Mouse (Mus musculus) megakaryocyte, embryonic 14.5 days (primary cell): Measurements from ENCODE around the gene Osbpl3. TPM values are rescaled to one million over a fixed set of nuclear protein-coding genes. Genes with fewer than 3 reads are reported as not detected.

Experiments
- H3K27me3 ChIP-seq: replicated peaks from 2 replicates; pipeline ENCODE3; 2012; ENCODE audit warnings: inconsistent platforms
- H3K36me3 ChIP-seq: replicated peaks from 2 replicates; pipeline ENCODE3; 2012; ENCODE audit warnings: low read length, inconsistent platforms, mixed read lengths
- H3K4me1 ChIP-seq: 2 replicates; pipeline ENCODE4 v1.6.1; 2012; ENCODE audit warnings: inconsistent platforms
- H3K4me3 ChIP-seq: replicated peaks from 2 replicates; pipeline ENCODE3; 2012; ENCODE audit warnings: moderate library complexity, mild to moderate bottlenecking, inconsistent platforms
- H3K9me3 ChIP-seq: 2 replicates; pipeline ENCODE4 v1.6.1; 2012; ENCODE audit warnings: inconsistent platforms
- FLI1 ChIP-seq: IDR thresholded peaks from 2 replicates; pipeline ENCODE4 v1.6.1; 2012; ENCODE audit warnings: low read length, inconsistent platforms, mixed read lengths
- GATA1 ChIP-seq: IDR thresholded peaks from 3 replicates; pipeline ENCODE4 v1.6.1; 2012; ENCODE audit warnings: mixed read lengths, low read length, inconsistent platforms, borderline replicate concordance
- polyA plus RNA-seq: library from polyadenylated mRNA; stranded (reverse); fragments of >175 nt; gene quantifications from 2 replicates; pipeline ENCODE4 v1.2.3, GENCODE M21; 2012; ENCODE audit warnings: low replicate concordance; ENCODE audit not compliant: insufficient read depth

Gene Osbpl3
- polyA plus RNA-seq, 1 experiment, result 7.3 TPM

- Histone ChIP-seq H3K9me3 (peaks cover 7% of the 10 kb centered on the region), H3K4me3 (no peak overlapping the region), H3K4me1 (peaks cover 49% of the 10 kb centered on the region), H3K36me3 (peaks cover 43% of the 10 kb centered on the region), H3K27me3 (no peaks in the 10 kb centered on the region)
- no peak for TF ChIP-seq GATA1
- no peak for TF ChIP-seq FLI1
These were observed 62.0 kb downstream of the Osbpl3 start for GRCm38 (mm10) chr6:50393960-50394359.

DNA sequence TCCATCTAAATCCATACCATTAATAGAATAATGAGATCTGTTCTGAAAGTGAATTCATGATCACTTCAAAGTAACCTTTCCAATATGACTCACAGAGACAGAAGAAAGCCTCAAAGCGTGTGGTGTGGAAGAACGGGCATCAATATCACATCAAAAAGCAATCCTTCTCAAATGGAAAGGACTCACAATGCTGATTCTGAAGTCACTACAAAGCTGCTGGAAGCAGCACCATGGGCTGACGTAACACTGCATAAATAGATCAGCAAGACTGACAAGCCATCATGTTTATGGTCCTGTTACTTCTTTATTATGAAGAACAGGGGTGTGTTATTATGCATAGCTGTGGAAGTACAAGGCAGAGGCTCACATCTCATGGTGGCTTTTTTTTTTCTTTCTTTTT is 64.0 kb downstream of the Osbpl3 start:
- Histone ChIP-seq H3K4me3 (no peak overlapping the region), H3K36me3 (peaks cover 39% of the 10 kb centered on the region), H3K4me1 (peaks cover 52% of the 10 kb centered on the region), H3K27me3 (no peaks in the 10 kb centered on the region), H3K9me3 (peaks cover 10% of the 10 kb centered on the region)
- TF ChIP-seq GATA1 (no peak), FLI1 (no peak)

DNA sequence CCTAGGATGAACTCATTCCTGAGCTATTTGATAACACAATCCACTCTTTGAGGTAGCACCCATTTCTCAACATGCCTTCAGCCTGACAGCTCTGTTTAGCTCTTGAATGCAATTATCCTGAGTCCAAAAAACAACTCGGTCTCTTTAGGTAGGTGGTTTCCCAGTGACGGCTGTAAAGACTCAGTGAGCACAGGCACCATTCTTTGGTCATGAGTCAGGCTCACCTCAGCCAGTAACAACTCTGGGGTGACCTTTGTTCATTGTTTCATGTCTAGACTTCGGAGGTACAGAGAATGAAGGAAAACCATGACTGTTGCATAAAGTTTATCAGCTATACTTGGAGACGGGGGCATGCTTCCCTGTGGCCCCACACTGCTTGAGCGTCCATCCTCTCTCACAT is 65.7 kb downstream of the Osbpl3 start:
- peaks cover 10% of the 10 kb centered on the region for H3K9me3 ChIP-seq
- H3K36me3 ChIP-seq, result peaks cover 44% of the 10 kb centered on the region
- no peaks in the 10 kb centered on the region for H3K27me3 ChIP-seq
- peaks cover 59% of the 10 kb centered on the region for H3K4me1 ChIP-seq
- TF ChIP-seq FLI1 (no peak), GATA1 (no peak)
- H3K4me3 ChIP-seq, result no peak overlapping the region

GRCm38 (mm10) chr6:50387629-50388028 is 68.4 kb downstream of the Osbpl3 start:
- no peak for TF ChIP-seq GATA1
- no peak for TF ChIP-seq FLI1
- Histone ChIP-seq H3K36me3 (peaks cover 54% of the 10 kb centered on the region), H3K4me1 (peaks cover 78% of the 10 kb centered on the region)

GRCm38 (mm10) chr6:50386497-50386896 is 69.5 kb downstream of the Osbpl3 start:
- peaks cover 83% of the 10 kb centered on the region for H3K4me1 ChIP-seq
- no peak overlapping the region for H3K4me3 ChIP-seq
- H3K36me3 ChIP-seq, result peaks cover 48% of the 10 kb centered on the region
- TF ChIP-seq GATA1 (no peak), FLI1 (no peak)
- peaks cover 10% of the 10 kb centered on the region for H3K9me3 ChIP-seq
- no peaks in the 10 kb centered on the region for H3K27me3 ChIP-seq

More at GRCm38 (mm10) chr6:50387629-50388028, 68.4 kb downstream of the Osbpl3 start:
- Histone ChIP-seq H3K9me3 (peaks cover 10% of the 10 kb centered on the region), H3K27me3 (no peaks in the 10 kb centered on the region), H3K4me3 (peak overlapping the region; percentile 42)

- Histone ChIP-seq H3K9me3 (peaks cover 5% of the 10 kb centered on the region; the same call in 1 of the 2 replicates), H3K4me3 (no peak overlapping the region), H3K36me3 (peaks cover 40% of the 10 kb centered on the region), H3K4me1 (peaks cover 84% of the 10 kb centered on the region), H3K27me3 (no peaks in the 10 kb centered on the region)
- TF ChIP-seq GATA1 (no peak), FLI1 (no peak)
These were observed 70.5 kb downstream of the Osbpl3 start for GRCm38 (mm10) chr6:50385451-50386013.

- H3K4me1 ChIP-seq, result peaks cover 94% of the 10 kb centered on the region
- peaks cover 27% of the 10 kb centered on the region for H3K36me3 ChIP-seq
- TF ChIP-seq FLI1, result no peak
- no peak for TF ChIP-seq GATA1
- no peaks in the 10 kb centered on the region for H3K27me3 ChIP-seq
- no peaks in the 10 kb centered on the region for H3K9me3 ChIP-seq
- peak overlapping the region; percentile 1 for H3K4me3 ChIP-seq
These were observed 73.3 kb downstream of the Osbpl3 start for GRCm38 (mm10) chr6:50382711-50383110.

DNA sequence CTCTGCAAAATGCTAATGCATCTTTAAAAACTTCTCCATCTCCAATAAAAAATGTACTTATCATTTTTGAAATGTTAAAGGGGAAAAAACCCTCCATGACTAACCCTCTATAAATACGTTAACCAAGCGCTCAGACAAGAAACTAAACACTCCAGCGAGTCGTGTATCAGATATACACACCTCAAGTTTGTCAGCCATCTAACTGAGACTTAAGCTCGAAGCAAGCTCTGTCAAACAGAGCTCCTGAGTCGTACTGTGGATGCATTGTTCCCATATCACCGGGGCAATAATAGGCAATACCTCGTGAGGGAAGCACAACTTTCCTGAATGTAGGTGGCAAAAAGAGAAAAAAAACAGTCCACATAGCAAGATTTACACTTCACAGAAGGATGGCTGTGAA is 73.8 kb downstream of the Osbpl3 start:
- TF ChIP-seq FLI1, result no peak
- TF ChIP-seq GATA1, result no peak
- H3K4me3 ChIP-seq, result peak overlapping the region; percentile 91
- no peaks in the 10 kb centered on the region for H3K9me3 ChIP-seq
- peaks cover 94% of the 10 kb centered on the region for H3K4me1 ChIP-seq
- no peaks in the 10 kb centered on the region for H3K27me3 ChIP-seq
- peaks cover 27% of the 10 kb centered on the region for H3K36me3 ChIP-seq

GRCm38 (mm10) chr6:50381504-50382091 is 74.4 kb downstream of the Osbpl3 start:
- Histone ChIP-seq H3K4me1 (peaks cover 99% of the 10 kb centered on the region), H3K27me3 (no peaks in the 10 kb centered on the region), H3K36me3 (peaks cover 30% of the 10 kb centered on the region), H3K4me3 (peak overlapping the region; percentile 91), H3K9me3 (no peaks in the 10 kb centered on the region)
- TF ChIP-seq GATA1 (no peak), FLI1 (no peak)

- Histone ChIP-seq H3K4me3 (peak overlapping the region; percentile 62), H3K9me3 (peaks cover 6% of the 10 kb centered on the region; the same call in 1 of the 2 replicates)
- TF ChIP-seq GATA1 (no peak), FLI1 (no peak)
These were observed 76.3 kb downstream of the Osbpl3 start for GRCm38 (mm10) chr6:50379740-50380139.

More at GRCm38 (mm10) chr6:50379740-50380139, 76.3 kb downstream of the Osbpl3 start:
- H3K27me3 ChIP-seq, result no peaks in the 10 kb centered on the region
- H3K4me1 ChIP-seq, result peaks cover 87% of the 10 kb centered on the region
- H3K36me3 ChIP-seq, result peaks cover 30% of the 10 kb centered on the region
